Mouse (Mus musculus) left cerebral cortex, adult 8-10 months (tissue): Measurements from ENCODE around the gene A830018L16Rik. TPM values are rescaled to one million over a fixed set of nuclear protein-coding genes. Genes with fewer than 3 reads are reported as not detected.
"Not testable (repeated sequence)": the region's sequence is repeated elsewhere in the genome, so short reads cannot be mapped to it uniquely, and the experiment has no call there.

ENCODE experiments used
- DNase-seq, 2 experiments: peaks; one replicate each; pipeline ENCODE4 v3.0.0; 2022; ENCODE audit warnings: low spot score in 2 of 2
- total RNA-seq, 4 experiments: library from RNA; stranded (reverse); gene quantifications; 2 replicates each; pipeline ENCODE4 v1.2.4; 2022

A830018L16Rik gene
- total RNA-seq, 4 experiments from 2014 or later: 93.1 to 95.5 (median 93.9) TPM

DNA sequence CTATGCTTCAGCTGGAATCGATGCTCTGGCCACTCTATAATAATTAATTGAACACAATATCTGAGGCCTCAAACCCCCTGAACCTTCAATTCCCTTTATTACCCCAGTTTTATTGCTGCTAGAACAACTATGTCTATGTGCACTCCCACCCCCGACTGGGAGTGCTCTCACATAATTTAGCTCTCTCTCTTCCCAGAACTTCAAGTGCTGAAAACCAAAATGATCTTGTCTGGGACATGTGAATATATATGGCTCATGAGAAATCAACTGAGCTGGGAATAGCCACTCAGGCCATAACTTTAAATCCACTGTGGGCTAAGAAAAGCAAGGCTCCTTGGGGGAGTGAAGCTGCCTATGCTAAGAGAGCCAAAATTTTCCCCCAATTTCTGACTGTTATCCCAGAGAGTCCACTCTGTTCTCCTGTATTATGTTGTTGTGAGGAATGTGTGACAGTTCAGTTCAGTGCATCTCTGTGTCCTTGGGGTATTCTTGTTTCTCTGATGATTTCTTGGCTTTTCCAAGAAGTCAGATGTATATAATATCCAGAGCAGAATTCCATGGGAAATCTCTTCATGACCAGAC, 582.5 kb downstream of the A830018L16Rik start:
- DNase-seq: no peak

DNA sequence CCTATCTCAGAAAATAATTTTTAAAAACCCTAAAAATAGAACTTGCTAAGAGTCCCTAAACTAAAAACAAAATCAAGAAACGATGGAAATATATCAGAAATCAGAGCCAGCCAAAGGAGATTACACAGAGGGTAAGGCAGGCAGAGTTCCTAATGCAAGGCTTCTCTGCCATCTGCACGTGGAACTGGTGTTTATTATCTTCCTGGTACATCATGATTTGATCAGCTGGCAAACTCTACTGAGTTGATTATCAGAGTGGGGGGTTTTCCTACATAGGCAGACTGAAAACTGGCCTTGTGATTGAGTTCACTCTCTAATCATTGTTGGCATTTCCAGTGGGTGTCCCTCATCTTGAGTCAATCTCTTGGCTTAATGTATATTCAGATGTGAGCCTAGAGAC, 583.7 kb downstream of the A830018L16Rik start:
- DNase-seq: no peak

DNA sequence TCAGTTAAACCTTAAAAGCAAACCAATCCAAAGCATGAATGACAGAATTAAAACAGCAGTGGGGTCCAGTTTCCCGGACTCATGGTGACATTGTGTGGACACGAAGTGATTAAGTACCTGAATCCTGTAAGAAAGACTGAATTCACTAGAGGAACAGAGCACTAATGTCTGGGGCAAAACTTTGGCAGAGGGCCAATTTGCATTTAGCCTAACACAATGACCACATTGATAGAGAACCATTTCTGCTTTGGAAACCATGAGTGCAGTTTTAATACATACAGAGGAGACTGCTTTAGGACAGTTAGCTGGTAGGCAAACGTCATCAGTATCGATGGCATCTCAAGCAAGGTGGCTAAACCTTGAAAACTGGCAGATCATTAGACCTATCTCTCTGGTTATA, 586.7 kb downstream of the A830018L16Rik start:
- no peak for DNase-seq

GRCm38 (mm10) chr1:12008789-12009550, 595.1 kb downstream of the A830018L16Rik start:
- DNase-seq: no peak

- DNase-seq: no peak
Measured at GRCm38 (mm10) chr1:12009551-12009846, 595.6 kb downstream of the A830018L16Rik start.

GRCm38 (mm10) chr1:12010607-12011006, 596.7 kb downstream of the A830018L16Rik start:
- peak in 1 of 2 experiments; percentile 63 for DNase-seq

DNA sequence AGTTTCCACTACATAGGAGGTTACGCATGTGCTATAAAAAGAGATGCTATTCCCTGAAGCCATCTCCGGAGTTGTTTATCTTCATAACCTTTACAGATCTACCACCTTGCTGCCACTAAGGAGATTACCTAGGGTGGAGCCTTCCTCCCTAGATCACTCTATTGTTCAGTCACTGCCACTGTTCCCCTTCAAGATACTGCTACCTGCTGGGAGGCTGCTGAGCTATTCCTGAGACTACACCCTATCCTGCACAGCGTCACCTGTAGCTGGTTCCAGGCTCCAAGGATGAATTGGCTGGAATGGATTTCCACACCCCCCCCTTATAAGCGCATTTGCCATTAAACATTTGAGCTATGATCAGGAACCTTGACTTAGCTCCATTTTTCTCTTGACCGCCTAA, 606.7 kb downstream of the A830018L16Rik start:
- DNase-seq: not testable (repeated sequence)
